Mouse (Mus musculus): ENCODE results near the gene Fcrlb.

DNA sequence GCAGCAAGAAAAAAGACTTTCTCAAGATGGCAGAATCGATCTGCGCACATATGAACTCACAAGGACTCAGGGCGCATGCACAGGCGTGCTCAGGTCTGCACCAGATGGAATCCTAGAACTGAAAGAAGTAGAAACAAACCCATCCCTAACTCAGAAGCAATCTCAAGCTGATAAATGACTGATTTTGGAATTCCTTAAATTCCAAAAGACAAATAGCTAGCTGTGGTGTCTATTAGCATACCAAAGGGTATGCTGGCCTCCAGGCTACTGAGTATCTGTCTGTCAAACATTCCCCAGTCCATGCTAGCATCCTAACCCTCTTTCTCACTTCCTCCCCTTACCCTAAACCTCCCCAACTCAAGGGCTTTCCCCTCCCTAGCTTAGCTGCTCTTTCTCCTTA, 23.4 kb downstream of the Fcrlb start:
- TF ChIP-seq CTCF (IDR thresholded peaks at IDR 0.05; ENCODE audit: low read depth) (no peak), EP300 (IDR thresholded peaks at IDR 0.05; ENCODE audit: low read depth) (no peak)

Data from heart, postnatal 0 days (tissue).